In the genomic region with DNA sequence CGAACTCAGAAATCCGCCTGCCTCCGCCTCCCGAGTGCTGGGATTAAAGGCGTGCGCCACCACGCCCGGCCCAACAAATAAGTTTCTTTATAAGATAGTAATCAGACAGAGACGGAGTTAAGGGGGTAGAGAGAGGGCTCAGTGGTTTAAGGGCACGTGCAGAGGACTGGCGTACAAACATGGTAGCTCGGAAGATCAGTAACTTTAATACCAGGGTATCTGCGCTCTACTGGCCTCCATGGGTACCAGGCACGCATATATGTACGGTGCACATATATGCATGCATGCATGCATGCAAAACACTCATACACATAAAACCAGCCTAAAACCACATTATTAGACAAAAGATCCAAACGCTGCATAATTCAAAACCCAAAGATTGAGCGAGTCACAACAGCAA, we compare ENCODE assay signal across 8 mouse cellular contexts. TPM values are rescaled to one million over a fixed set of nuclear protein-coding genes. Genes with fewer than 3 reads are reported as not detected.
DNase-seq lines count a peak whose midpoint lies in the region; ATAC-seq and TF ChIP-seq lines count a peak whose summit lies in the region.

No protein-coding gene starts in this region.

- TF ChIP-seq CTCF in bone marrow, adult 2 months (IDR thresholded peaks at IDR 0.05; ENCODE audit: control insufficient read depth, insufficient read depth, low read length), result no peak
- TF ChIP-seq CTCF in forebrain, postnatal 0 days (IDR thresholded peaks at IDR 0.05; ENCODE audit: low read depth), result no peak
- no peak for TF ChIP-seq CTCF in liver, postnatal 0 days (IDR thresholded peaks at IDR 0.05; ENCODE audit: low read depth)

- ATAC-seq in kidney, embryonic 14.5 days (ENCODE audit: low FRiP score, low TSS enrichment), result no peak
- ATAC-seq in forebrain, postnatal 0 days, result peak; percentile 10; the same call in 1 of the 2 replicates
- no peak for ATAC-seq in liver, postnatal 0 days

- H3K4me1 ChIP-seq in kidney, embryonic 14.5 days (ENCODE audit: control insufficient read depth, insufficient read depth, low read length), result peaks cover 10% of the 10 kb centered on the region; the same call in 1 of the 2 replicates
- H3K4me1 ChIP-seq in bone marrow, adult 2 months (ENCODE audit: control insufficient read depth, insufficient read depth, low read length), result peaks cover 5% of the 10 kb centered on the region; the same call in 1 of the 2 replicates
- H3K4me1 ChIP-seq in forebrain, postnatal 0 days (ENCODE audit: insufficient read depth), result peaks cover 11% of the 10 kb centered on the region; the same call in 1 of the 2 replicates
- H3K4me1 ChIP-seq in liver, postnatal 0 days (ENCODE audit: insufficient read depth), result peaks cover 24% of the 10 kb centered on the region

- no peak for TF ChIP-seq EP300 in liver, postnatal 0 days (IDR thresholded peaks at IDR 0.05; ENCODE audit: low read depth)

- H3K27me3 ChIP-seq in kidney, embryonic 14.5 days (ENCODE audit: control insufficient read depth, insufficient read depth, low read length), result no peaks in the 10 kb centered on the region
- H3K27me3 ChIP-seq in forebrain, postnatal 0 days (ENCODE audit: insufficient read depth, low read length), result no peaks in the 10 kb centered on the region
- no peaks in the 10 kb centered on the region for H3K27me3 ChIP-seq in liver, postnatal 0 days (ENCODE audit: insufficient read depth, low read length)

- peak overlapping the region; percentile 87 for H3K4me3 ChIP-seq in kidney, embryonic 14.5 days (ENCODE audit: low read length)
- peak overlapping the region; percentile 81 for H3K4me3 ChIP-seq in bone marrow, adult 2 months (replicated peaks; ENCODE audit: control insufficient read depth, low read depth, low read length)
- H3K4me3 ChIP-seq in forebrain, postnatal 0 days (ENCODE audit: low read depth, low read length), result peak overlapping the region; percentile 83
- H3K4me3 ChIP-seq in liver, postnatal 0 days (ENCODE audit: low read depth, low read length), result peak overlapping the region; percentile 82

- TF ChIP-seq POLR2A in bone marrow, adult 2 months (IDR thresholded peaks at IDR 0.05; ENCODE audit: borderline replicate concordance, control insufficient read depth, low read depth, low read length), result no peak

- 50% methylated on average over 17 of the region's 17 CpGs for WGBS in kidney, embryonic 14.5 days
- WGBS in bone marrow, adult 2 months, result 53% methylated on average over 17 of the region's 17 CpGs
- WGBS in forebrain, postnatal 0 days, result 50% methylated on average over 17 of the region's 17 CpGs
- WGBS in liver, postnatal 0 days (ENCODE audit: insufficient replicate concordance), result 45% methylated on average over 17 of the region's 17 CpGs

- no peaks in the 10 kb centered on the region for H3K9me3 ChIP-seq in kidney, embryonic 14.5 days (ENCODE audit: control insufficient read depth, low read length)
- no peaks in the 10 kb centered on the region for H3K9me3 ChIP-seq in forebrain, postnatal 0 days (ENCODE audit: low read length)
- H3K9me3 ChIP-seq in liver, postnatal 0 days (ENCODE audit: low read length), result no peaks in the 10 kb centered on the region

- peak overlapping the region; percentile 51 for H3K9ac ChIP-seq in kidney, embryonic 14.5 days (ENCODE audit: low read depth, low read length)
- peak overlapping the region; percentile 94 for H3K9ac ChIP-seq in forebrain, postnatal 0 days
- H3K9ac ChIP-seq in liver, postnatal 0 days (replicated peaks), result peak overlapping the region; percentile 57

- no peak for DNase-seq in kidney, postnatal 4 days
- no peak for DNase-seq in forebrain, postnatal 0 days
- no peak for DNase-seq in liver, postnatal 0 days
- DNase-seq in left cerebral cortex, adult 8-10 months (ENCODE audit: low spot score in 2 of 2), result no peak
- DNase-seq in ovary, postnatal 36 days (ENCODE audit: low spot score), result no peak
- DNase-seq in lung, postnatal 36 days, result no peak

- H3K27ac ChIP-seq in kidney, embryonic 14.5 days (ENCODE audit: low read depth, low read length), result peak overlapping the region; percentile 96
- H3K27ac ChIP-seq in bone marrow, adult 2 months (ENCODE audit: control insufficient read depth, insufficient read depth, low read depth, low read length, poor library complexity), result peak overlapping the region; percentile 99
- peak overlapping the region; percentile 92 for H3K27ac ChIP-seq in forebrain, postnatal 0 days (ENCODE audit: low read depth, low read length)
- H3K27ac ChIP-seq in liver, postnatal 0 days (ENCODE audit: low read depth), result peak overlapping the region; percentile 97

- H3K36me3 ChIP-seq in kidney, embryonic 14.5 days (ENCODE audit: control insufficient read depth, insufficient read depth, low read length), result peaks cover 6% of the 10 kb centered on the region
- H3K36me3 ChIP-seq in forebrain, postnatal 0 days (ENCODE audit: insufficient read depth), result no peaks in the 10 kb centered on the region
- H3K36me3 ChIP-seq in liver, postnatal 0 days (replicated peaks; ENCODE audit: insufficient read depth, low read length), result 0 out of 2 replicates have a peak, but pooled peaks cover 2% of the 10 kb centered on the region

- peak overlapping the region; percentile 70 for H3K4me2 ChIP-seq in kidney, embryonic 14.5 days (replicated peaks; ENCODE audit: low read depth, low read length)
- peak overlapping the region; percentile 71 for H3K4me2 ChIP-seq in forebrain, postnatal 0 days (ENCODE audit: low read depth)
- H3K4me2 ChIP-seq in liver, postnatal 0 days (ENCODE audit: low read depth, low read length), result peak overlapping the region; percentile 66

RNA-seq across cellular contexts. Expression of a gene that starts 0.7 kb away (rescaled TPM):
- 37.8 and 69.6 TPM in 2 replicates for polyA plus RNA-seq in kidney, embryonic 14.5 days (2014; fragmentation: Nextera tagmentation; extraction: Ambion mirVana)
- polyA plus RNA-seq in bone marrow, adult 2 months (2011; ENCODE audit: insufficient read depth, insufficient read length, low replicate concordance, missing spikeins), result 10.3 and 15.9 TPM in 2 replicates
- 76.7 and 82.6 TPM in 2 replicates for total RNA-seq in forebrain, postnatal 0 days (2014; rRNA removed)
- 22.7 and 33.6 TPM in 2 replicates for polyA plus RNA-seq in forebrain, postnatal 0 days (2015; fragmentation: Nextera tagmentation; extraction: Ambion mirVana)
- polyA plus RNA-seq in liver, postnatal 0 days (2015; fragmentation: Nextera tagmentation; extraction: Ambion mirVana), result 16.3 and 16.6 TPM in 2 replicates
- 10 to 100 TPM; 45.4 to 56.2 (median 49.8) TPM for total RNA-seq in left cerebral cortex, adult 8-10 months (2022)
